Mouse (Mus musculus): ENCODE measurements at regions not wholly inside any gene's neighbourhood (a gene's known extent, or its start where the extent isn't known, plus 50 kb on each side); places are given as distances from the start of the nearest gene placed in this dataset.

DNA sequence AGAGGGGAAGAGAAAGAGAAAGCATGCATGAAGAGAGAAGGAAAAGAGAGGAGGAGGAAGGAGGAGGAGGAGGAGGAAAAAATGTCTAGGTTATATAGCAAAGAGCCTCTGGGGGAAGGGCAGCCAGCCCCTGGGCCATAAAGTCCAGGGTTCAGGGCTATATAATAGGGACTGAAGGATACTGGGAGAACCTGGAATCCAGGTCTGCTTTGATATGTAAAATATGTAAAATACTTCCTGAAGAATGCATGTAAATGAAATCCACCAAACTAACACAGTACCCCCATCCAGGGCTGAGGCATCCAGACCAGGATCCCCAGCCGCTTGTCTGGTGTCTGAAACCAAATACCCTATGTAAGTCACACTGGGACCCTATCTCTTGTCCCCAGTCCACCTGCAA lies 91.5 kb downstream of the Tmem17 start:
- Histone ChIP-seq H3K36me3 (ENCODE audit: control insufficient read depth, insufficient read depth, low read length) (no peaks in the 10 kb centered on the region), H3K4me2 (ENCODE audit: low read length) (no peak overlapping the region), H3K27ac (replicated peaks in 1 of 2; ENCODE audit: control insufficient read depth in 1 of 2, insufficient read depth in 1 of 2, low read depth in 2 of 2, low read length in 2 of 2) (no peak overlapping the region), H3K27me3 (ENCODE audit: control insufficient read depth, insufficient read depth, low read length) (no peaks in the 10 kb centered on the region), H3K9ac (ENCODE audit: low read length) (no peak overlapping the region), H3K4me1 (ENCODE audit: control insufficient read depth in 2 of 2, insufficient read depth in 2 of 2, low read length in 2 of 2) (peaks cover 9 to 14% of the 10 kb centered on the region in 2 experiments), H3K9me3 (ENCODE audit: control insufficient read depth, low read length) (no peaks in the 10 kb centered on the region), H3K4me3 (ENCODE audit: control insufficient read depth in 1 of 2, insufficient read depth in 1 of 2, low read depth in 1 of 2, low read length in 2 of 2) (no peak overlapping the region)
- ATAC-seq (ENCODE audit: insufficient number of reproducible peaks, insufficient read depth, low FRiP score, low read depth), result no peak
- WGBS, result 82% methylated on average over 1 of the region's 1 CpGs

DNA sequence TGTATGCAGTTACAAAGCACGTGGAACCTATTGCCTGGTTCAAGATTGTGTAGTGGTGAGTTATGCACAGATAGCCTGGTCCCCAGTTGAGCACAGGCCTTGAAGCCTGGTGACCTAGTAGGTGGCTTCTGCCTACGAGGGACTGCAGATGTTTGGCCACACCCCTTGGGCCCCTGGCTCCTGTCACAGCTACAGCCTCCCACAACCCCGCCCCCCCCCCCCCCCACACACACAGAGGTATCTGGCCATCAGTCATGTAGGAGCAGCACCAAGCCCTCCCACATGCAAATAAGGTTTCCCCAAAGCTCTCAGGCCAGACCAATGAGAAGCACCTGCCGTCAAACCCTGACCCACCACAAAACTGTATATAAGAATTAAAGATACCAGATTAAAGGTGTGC lies 94.5 kb downstream of the Tmem17 start:
- 64% methylated on average over 4 of the region's 4 CpGs for WGBS
- ATAC-seq (ENCODE audit: insufficient number of reproducible peaks, insufficient read depth, low FRiP score, low read depth), result no peak
- no peaks in the 10 kb centered on the region for H3K36me3 ChIP-seq (ENCODE audit: control insufficient read depth, insufficient read depth, low read length)

DNA sequence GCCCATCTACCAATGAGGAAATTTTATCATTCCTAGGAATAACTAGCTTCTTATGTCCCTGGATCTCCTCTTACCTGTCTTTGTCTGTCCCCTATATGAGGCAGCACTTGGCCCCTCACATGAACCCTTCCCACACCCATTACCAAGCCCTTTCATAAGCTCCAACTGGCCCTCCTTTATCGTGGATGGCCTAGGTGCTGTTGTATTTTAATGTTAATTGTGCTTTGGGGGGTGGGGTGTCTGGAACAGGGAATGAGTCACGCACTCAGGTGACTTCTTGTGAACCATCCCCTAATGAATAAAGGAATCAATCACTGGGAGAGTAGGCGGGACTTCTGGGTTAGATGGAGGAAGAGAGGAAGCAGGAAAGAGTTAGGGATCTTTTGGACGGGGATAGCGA lies 95.8 kb downstream of the Tmem17 start:
- ATAC-seq (ENCODE audit: insufficient number of reproducible peaks, insufficient read depth, low FRiP score, low read depth), result no peak
- H3K36me3 ChIP-seq (ENCODE audit: control insufficient read depth, insufficient read depth, low read length), result no peaks in the 10 kb centered on the region
- WGBS, result 88% methylated on average over 5 of the region's 5 CpGs

More for the DNA sequence above, 94.5 kb downstream of the Tmem17 start:
- H3K9me3 ChIP-seq (ENCODE audit: control insufficient read depth, low read length), result no peaks in the 10 kb centered on the region
- H3K27me3 ChIP-seq (ENCODE audit: control insufficient read depth, insufficient read depth, low read length), result no peaks in the 10 kb centered on the region
- peaks cover 18 to 24% of the 10 kb centered on the region in 2 experiments for H3K4me1 ChIP-seq (ENCODE audit: control insufficient read depth in 2 of 2, insufficient read depth in 2 of 2, low read length in 2 of 2)
- H3K27ac ChIP-seq (replicated peaks in 1 of 2; ENCODE audit: control insufficient read depth in 1 of 2, insufficient read depth in 1 of 2, low read depth in 2 of 2, low read length in 2 of 2), result no peak overlapping the region
- no peak overlapping the region for H3K4me2 ChIP-seq (ENCODE audit: low read length)
- H3K4me3 ChIP-seq (ENCODE audit: control insufficient read depth in 1 of 2, insufficient read depth in 1 of 2, low read depth in 1 of 2, low read length in 2 of 2), result no peak overlapping the region
- no peak overlapping the region for H3K9ac ChIP-seq (ENCODE audit: low read length)

DNA sequence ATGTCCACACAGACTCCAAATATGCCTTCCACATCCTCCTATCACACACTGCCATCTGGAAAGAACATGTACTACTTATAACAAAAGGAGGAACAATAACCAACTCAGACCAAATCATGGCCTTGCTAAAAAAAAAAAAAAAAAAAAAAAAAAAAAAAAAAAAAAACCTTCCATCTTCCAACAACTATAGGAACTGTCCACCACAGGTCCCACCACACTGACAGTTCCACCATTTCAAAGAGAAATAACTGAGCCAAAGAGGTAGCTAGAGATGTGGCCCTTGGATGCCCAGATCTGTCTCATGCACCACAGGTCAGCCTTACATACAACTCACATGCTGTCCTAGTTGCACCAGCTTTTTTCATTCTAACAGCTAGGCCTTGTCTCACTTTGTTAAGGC lies 97.1 kb downstream of the Tmem17 start:
- no peak overlapping the region for H3K9ac ChIP-seq (ENCODE audit: low read length)
- H3K27me3 ChIP-seq (ENCODE audit: control insufficient read depth, insufficient read depth, low read length), result no peaks in the 10 kb centered on the region
- peaks cover 17% of the 10 kb centered on the region in 2 experiments for H3K4me1 ChIP-seq (ENCODE audit: control insufficient read depth in 2 of 2, insufficient read depth in 2 of 2, low read length in 2 of 2)
- ATAC-seq (ENCODE audit: insufficient number of reproducible peaks, insufficient read depth, low FRiP score, low read depth), result no peak
- H3K4me3 ChIP-seq (ENCODE audit: control insufficient read depth in 1 of 2, insufficient read depth in 1 of 2, low read depth in 1 of 2, low read length in 2 of 2), result no peak overlapping the region
- no peaks in the 10 kb centered on the region for H3K9me3 ChIP-seq (ENCODE audit: control insufficient read depth, low read length)
- no peak overlapping the region for H3K27ac ChIP-seq (replicated peaks in 1 of 2; ENCODE audit: control insufficient read depth in 1 of 2, insufficient read depth in 1 of 2, low read depth in 2 of 2, low read length in 2 of 2)
- H3K36me3 ChIP-seq (ENCODE audit: control insufficient read depth, insufficient read depth, low read length), result no peaks in the 10 kb centered on the region
- H3K4me2 ChIP-seq (ENCODE audit: low read length), result no peak overlapping the region

More for the DNA sequence above, 95.8 kb downstream of the Tmem17 start:
- Histone ChIP-seq H3K27me3 (ENCODE audit: control insufficient read depth, insufficient read depth, low read length) (no peaks in the 10 kb centered on the region), H3K27ac (replicated peaks in 1 of 2; ENCODE audit: control insufficient read depth in 1 of 2, insufficient read depth in 1 of 2, low read depth in 2 of 2, low read length in 2 of 2) (no peak overlapping the region), H3K4me2 (ENCODE audit: low read length) (no peak overlapping the region), H3K4me3 (ENCODE audit: control insufficient read depth in 1 of 2, insufficient read depth in 1 of 2, low read depth in 1 of 2, low read length in 2 of 2) (no peak overlapping the region), H3K9me3 (ENCODE audit: control insufficient read depth, low read length) (no peaks in the 10 kb centered on the region), H3K9ac (ENCODE audit: low read length) (no peak overlapping the region), H3K4me1 (ENCODE audit: control insufficient read depth in 2 of 2, insufficient read depth in 2 of 2, low read length in 2 of 2) (peaks cover 17 to 19% of the 10 kb centered on the region in 2 experiments)

DNA sequence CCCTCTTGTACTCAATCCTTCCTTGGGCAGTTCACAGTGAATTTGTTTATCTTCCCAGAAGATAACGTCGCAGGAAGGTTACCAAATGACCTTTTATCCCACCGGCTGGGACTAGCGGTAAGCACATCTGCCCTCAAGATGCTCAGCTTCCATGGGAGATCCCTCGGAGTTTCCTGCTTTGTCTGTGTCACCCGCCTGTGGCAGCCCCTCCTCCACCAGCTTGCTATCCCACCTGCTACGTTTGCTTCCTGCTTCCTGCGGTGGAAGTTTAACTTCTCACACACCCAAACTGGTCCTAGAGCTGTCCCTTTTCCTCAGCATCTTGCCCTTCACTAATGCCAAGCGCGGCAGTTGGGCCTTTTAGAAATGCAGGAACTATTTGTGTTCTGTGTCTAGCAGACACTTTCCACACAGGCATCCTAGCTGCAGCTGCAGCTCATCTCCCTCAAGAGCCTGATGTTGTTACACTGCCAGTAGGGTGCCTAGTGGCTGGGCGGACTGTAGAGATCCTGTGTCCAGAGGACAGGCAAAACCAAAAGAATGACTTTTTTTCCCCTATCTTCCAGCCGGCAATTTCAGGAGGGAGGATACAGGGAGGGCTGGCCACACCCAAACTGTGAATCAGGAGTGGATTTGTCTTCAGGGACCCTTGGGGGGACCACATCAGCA lies 98.7 kb downstream of the Tmem17 start:
- Histone ChIP-seq H3K9me3 (ENCODE audit: control insufficient read depth, low read length) (no peaks in the 10 kb centered on the region), H3K27me3 (ENCODE audit: control insufficient read depth, insufficient read depth, low read length) (no peaks in the 10 kb centered on the region), H3K4me3 (ENCODE audit: control insufficient read depth in 1 of 2, insufficient read depth in 1 of 2, low read depth in 1 of 2, low read length in 2 of 2) (peak overlapping the region in 1 of 2 experiments; percentile 3; a peak in 1 of 4 replicates), H3K9ac (ENCODE audit: low read length) (no peak overlapping the region; the same call in 1 of the 2 replicates), H3K4me2 (ENCODE audit: low read length) (peak overlapping the region; percentile 45), H3K36me3 (ENCODE audit: control insufficient read depth, insufficient read depth, low read length) (no peaks in the 10 kb centered on the region), H3K27ac (replicated peaks in 1 of 2; ENCODE audit: control insufficient read depth in 1 of 2, insufficient read depth in 1 of 2, low read depth in 2 of 2, low read length in 2 of 2) (no peak overlapping the region), H3K4me1 (ENCODE audit: control insufficient read depth in 2 of 2, insufficient read depth in 2 of 2, low read length in 2 of 2) (peaks cover 17% of the 10 kb centered on the region in 2 experiments)
- 5% methylated on average over 12 of the region's 12 CpGs for WGBS
- no peak for ATAC-seq (ENCODE audit: insufficient number of reproducible peaks, insufficient read depth, low FRiP score, low read depth)

DNA sequence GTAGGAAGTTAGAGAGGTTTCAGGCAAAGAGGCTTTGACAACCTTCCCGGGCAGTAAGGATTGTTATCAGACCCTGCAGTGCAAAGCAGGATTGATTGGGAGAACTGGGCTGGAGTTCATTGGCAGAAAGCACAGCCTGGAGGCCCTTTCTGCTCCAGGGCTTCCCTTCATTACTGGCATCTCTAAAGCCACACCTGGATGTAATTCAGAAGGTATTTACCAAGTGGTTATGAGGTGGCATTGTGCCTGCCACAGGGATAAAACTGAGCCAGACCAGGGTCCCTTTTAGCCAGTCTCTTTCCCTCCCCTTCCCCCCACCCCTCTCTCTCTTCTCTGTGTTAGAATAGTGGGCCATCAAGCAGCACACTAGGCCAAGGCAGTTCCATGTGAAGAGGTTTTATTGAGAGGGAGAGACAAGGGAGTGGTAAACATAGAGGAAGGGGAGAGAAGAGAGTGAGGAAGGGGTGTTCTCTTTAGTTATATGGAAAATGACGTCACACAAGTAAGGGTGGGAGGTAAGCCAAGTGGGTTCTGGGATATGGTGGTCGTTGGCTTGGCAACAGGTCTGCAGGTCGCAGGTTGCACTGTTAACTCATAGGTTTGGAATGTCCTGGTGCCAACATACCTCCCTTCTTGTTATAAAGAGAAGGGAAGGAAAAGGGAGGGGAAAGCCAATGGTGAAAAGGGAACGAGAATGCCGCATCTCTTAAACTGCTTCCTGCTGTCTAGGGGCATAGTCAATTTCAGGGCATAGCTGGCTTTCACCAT lies 99.4 kb downstream of the Tmem17 start:
- Histone ChIP-seq H3K4me2 (ENCODE audit: low read length) (no peak overlapping the region), H3K9me3 (ENCODE audit: control insufficient read depth, low read length) (no peaks in the 10 kb centered on the region), H3K9ac (ENCODE audit: low read length) (no peak overlapping the region; the same call in 1 of the 2 replicates), H3K36me3 (ENCODE audit: control insufficient read depth, insufficient read depth, low read length) (no peaks in the 10 kb centered on the region), H3K27me3 (ENCODE audit: control insufficient read depth, insufficient read depth, low read length) (no peaks in the 10 kb centered on the region), H3K4me1 (ENCODE audit: control insufficient read depth in 2 of 2, insufficient read depth in 2 of 2, low read length in 2 of 2) (peaks cover 17% of the 10 kb centered on the region in 2 experiments), H3K4me3 (ENCODE audit: control insufficient read depth in 1 of 2, insufficient read depth in 1 of 2, low read depth in 1 of 2, low read length in 2 of 2) (no peak overlapping the region), H3K27ac (replicated peaks in 1 of 2; ENCODE audit: control insufficient read depth in 1 of 2, insufficient read depth in 1 of 2, low read depth in 2 of 2, low read length in 2 of 2) (no peak overlapping the region)
- ATAC-seq (ENCODE audit: insufficient number of reproducible peaks, insufficient read depth, low FRiP score, low read depth), result no peak
- 38% methylated on average over 6 of the region's 6 CpGs for WGBS

DNA sequence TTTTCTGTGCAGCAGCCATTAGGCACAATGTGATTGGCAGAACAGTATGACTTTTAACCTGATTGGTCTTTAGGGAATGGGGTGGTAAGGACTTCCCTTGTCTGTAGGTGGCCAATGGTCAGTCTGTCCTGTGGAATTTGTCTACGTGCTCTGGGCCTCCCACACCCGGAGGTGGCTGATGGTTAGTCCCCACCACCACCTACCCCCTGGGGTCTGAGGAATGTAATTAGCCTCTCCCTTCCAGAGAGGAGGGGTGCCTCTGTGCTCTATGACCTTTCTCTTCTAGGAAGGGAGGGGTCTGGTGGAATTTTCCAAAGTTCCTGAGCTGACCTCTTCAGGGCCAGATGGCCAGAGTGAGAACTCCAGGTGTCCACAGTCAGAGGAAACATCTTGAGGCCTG lies 101.6 kb downstream of the Tmem17 start:
- WGBS, result 62% methylated on average over 2 of the region's 2 CpGs
- no peak overlapping the region for H3K4me2 ChIP-seq (ENCODE audit: low read length)

More for the DNA sequence above, 101.6 kb downstream of the Tmem17 start:
- Histone ChIP-seq H3K36me3 (ENCODE audit: control insufficient read depth, insufficient read depth, low read length) (no peaks in the 10 kb centered on the region), H3K27ac (replicated peaks in 1 of 2; ENCODE audit: control insufficient read depth in 1 of 2, insufficient read depth in 1 of 2, low read depth in 2 of 2, low read length in 2 of 2) (no peak overlapping the region), H3K27me3 (ENCODE audit: control insufficient read depth, insufficient read depth, low read length) (no peaks in the 10 kb centered on the region), H3K9ac (ENCODE audit: low read length) (no peak overlapping the region), H3K4me3 (ENCODE audit: control insufficient read depth in 1 of 2, insufficient read depth in 1 of 2, low read depth in 1 of 2, low read length in 2 of 2) (no peak overlapping the region), H3K9me3 (ENCODE audit: control insufficient read depth, low read length) (no peaks in the 10 kb centered on the region), H3K4me1 (ENCODE audit: control insufficient read depth in 2 of 2, insufficient read depth in 2 of 2, low read length in 2 of 2) (peaks cover 19 to 23% of the 10 kb centered on the region in 2 experiments)
- no peak for ATAC-seq (ENCODE audit: insufficient number of reproducible peaks, insufficient read depth, low FRiP score, low read depth)

Measured in heart, embryonic 14.5 days (tissue).